Mouse (Mus musculus): Measurements from ENCODE around the gene Adgrf2. TPM values are rescaled to one million over a fixed set of nuclear protein-coding genes. Genes with fewer than 3 reads are reported as not detected.
A peak's percentile ranks its signal among the peaks of the same experiment; 100 is the strongest.

The Adgrf2 gene
- polyA plus RNA-seq, 1 experiment, result 1.4 TPM

GRCm38 (mm10) chr17:42738794-42739193 is 3.2 kb downstream of the Adgrf2 start:
- no peak overlapping the region for H3K4me3 ChIP-seq (ENCODE audit: insufficient read depth, low read length)
- no peaks in the 10 kb centered on the region for H3K4me1 ChIP-seq (ENCODE audit: control insufficient read depth, insufficient read depth, low read length)
- H3K27ac ChIP-seq (ENCODE audit: insufficient read depth, low read length), result no peak overlapping the region
- TF ChIP-seq CTCF (IDR thresholded peaks at IDR 0.05; ENCODE audit: extremely low read depth, insufficient read depth, low read length) (no peak), POLR2A (IDR thresholded peaks at IDR 0.05; ENCODE audit: extremely low read depth, insufficient read depth, low read length) (no peak)

DNA sequence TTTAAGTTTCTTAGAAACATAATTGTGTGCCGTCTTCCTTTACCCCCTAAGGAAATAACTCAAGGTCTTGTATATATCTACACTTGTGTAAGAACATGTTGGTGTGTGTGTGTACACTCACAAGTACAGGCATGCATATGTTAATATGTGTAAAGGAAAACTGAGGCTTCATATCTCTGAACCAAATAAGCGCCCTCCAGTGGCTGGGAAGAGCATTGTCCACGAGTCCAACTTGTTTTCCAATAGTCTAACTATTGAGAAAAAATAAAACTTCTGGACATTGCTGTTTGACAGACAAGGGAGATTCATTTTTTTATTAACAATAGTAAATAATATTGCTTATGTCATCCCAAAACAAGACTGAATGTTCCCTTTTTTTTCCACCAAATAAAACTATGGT is 24.8 kb downstream of the Adgrf2 start:
- no peaks in the 10 kb centered on the region for H3K4me1 ChIP-seq (ENCODE audit: control insufficient read depth, insufficient read depth, low read length)
- TF ChIP-seq CTCF (IDR thresholded peaks at IDR 0.05; ENCODE audit: extremely low read depth, insufficient read depth, low read length) (0 out of 2 replicates have a peak, but pooled peaks have one; percentile 16), POLR2A (IDR thresholded peaks at IDR 0.05; ENCODE audit: extremely low read depth, insufficient read depth, low read length) (no peak)
- no peak overlapping the region for H3K4me3 ChIP-seq (ENCODE audit: insufficient read depth, low read length)
- H3K27ac ChIP-seq (ENCODE audit: insufficient read depth, low read length), result no peak overlapping the region

GRCm38 (mm10) chr17:42714991-42715390 is 27.0 kb downstream of the Adgrf2 start:
- Histone ChIP-seq H3K4me3 (ENCODE audit: insufficient read depth, low read length) (no peak overlapping the region), H3K27ac (ENCODE audit: insufficient read depth, low read length) (no peak overlapping the region), H3K4me1 (ENCODE audit: control insufficient read depth, insufficient read depth, low read length) (no peaks in the 10 kb centered on the region)
- TF ChIP-seq POLR2A (IDR thresholded peaks at IDR 0.05; ENCODE audit: extremely low read depth, insufficient read depth, low read length) (no peak), CTCF (IDR thresholded peaks at IDR 0.05; ENCODE audit: extremely low read depth, insufficient read depth, low read length) (no peak)

DNA sequence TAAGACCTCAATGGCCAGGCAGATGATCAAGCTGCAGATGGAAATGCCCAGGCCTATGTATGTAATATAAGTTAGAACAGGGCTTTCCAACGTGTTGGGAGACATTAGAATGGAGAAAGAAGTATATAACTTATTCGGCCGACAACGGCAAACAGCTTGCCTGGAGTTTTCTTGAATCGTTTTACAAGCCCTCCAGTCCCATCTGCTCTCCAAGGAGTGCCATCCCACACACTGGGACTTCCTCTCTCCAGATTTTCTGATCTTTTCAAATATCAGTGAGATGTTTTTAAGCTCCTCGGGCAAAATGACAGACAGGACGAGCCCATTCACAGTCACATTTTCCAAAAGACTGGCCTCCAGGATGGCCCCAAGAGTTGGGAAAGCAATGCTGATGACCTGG is 31.3 kb downstream of the Adgrf2 start:
- Histone ChIP-seq H3K4me3 (ENCODE audit: insufficient read depth, low read length) (no peak overlapping the region), H3K4me1 (ENCODE audit: control insufficient read depth, insufficient read depth, low read length) (no peaks in the 10 kb centered on the region), H3K27ac (ENCODE audit: insufficient read depth, low read length) (no peak overlapping the region)
- TF ChIP-seq CTCF (IDR thresholded peaks at IDR 0.05; ENCODE audit: extremely low read depth, insufficient read depth, low read length) (no peak), POLR2A (IDR thresholded peaks at IDR 0.05; ENCODE audit: extremely low read depth, insufficient read depth, low read length) (no peak)

DNA sequence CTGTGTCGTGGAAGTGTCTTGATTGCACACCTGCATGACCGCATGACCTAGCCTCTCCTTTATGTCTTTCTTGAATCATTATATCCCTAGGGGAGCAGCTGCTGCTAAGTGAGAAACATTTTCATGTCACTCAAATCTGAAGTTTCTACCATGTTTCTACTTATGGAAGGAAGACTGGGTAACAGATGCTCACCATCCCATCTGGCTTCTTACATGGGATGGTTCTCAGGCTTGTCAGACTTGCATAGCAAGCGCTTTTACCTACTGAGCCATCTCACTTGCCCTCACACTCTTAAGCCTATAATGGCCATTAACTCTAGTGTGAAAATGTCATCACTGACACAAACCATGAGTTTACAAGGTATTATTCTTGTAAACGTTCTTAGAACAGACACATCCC is 36.4 kb downstream of the Adgrf2 start:
- no peak overlapping the region for H3K4me3 ChIP-seq (ENCODE audit: insufficient read depth, low read length)
- no peaks in the 10 kb centered on the region for H3K4me1 ChIP-seq (ENCODE audit: control insufficient read depth, insufficient read depth, low read length)
- no peak for TF ChIP-seq CTCF (IDR thresholded peaks at IDR 0.05; ENCODE audit: extremely low read depth, insufficient read depth, low read length)
- no peak for TF ChIP-seq POLR2A (IDR thresholded peaks at IDR 0.05; ENCODE audit: extremely low read depth, insufficient read depth, low read length)
- no peak overlapping the region for H3K27ac ChIP-seq (ENCODE audit: insufficient read depth, low read length)

DNA sequence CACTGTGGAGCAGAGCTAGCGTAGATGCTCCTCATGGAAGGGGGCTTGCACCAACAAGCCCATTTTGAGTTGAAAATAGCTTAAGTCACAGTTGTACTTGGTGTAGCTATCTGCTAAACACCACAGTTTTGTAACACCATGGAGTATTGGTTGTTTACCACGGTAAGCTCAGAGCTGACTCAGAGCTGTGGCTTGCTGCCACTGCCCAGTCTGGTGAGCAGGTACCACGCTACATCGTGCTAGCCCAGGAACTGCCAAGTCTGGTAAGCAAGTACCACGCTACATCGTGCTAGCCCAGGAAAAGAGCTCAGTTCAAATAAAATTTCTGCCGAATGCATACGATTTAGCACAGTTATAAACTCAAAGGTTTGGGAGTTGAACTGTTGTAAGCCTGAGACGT is 39.8 kb downstream of the Adgrf2 start:
- Histone ChIP-seq H3K4me3 (ENCODE audit: insufficient read depth, low read length) (no peak overlapping the region), H3K4me1 (ENCODE audit: control insufficient read depth, insufficient read depth, low read length) (no peaks in the 10 kb centered on the region), H3K27ac (ENCODE audit: insufficient read depth, low read length) (no peak overlapping the region)
- TF ChIP-seq POLR2A (IDR thresholded peaks at IDR 0.05; ENCODE audit: extremely low read depth, insufficient read depth, low read length) (no peak), CTCF (IDR thresholded peaks at IDR 0.05; ENCODE audit: extremely low read depth, insufficient read depth, low read length) (no peak)

DNA sequence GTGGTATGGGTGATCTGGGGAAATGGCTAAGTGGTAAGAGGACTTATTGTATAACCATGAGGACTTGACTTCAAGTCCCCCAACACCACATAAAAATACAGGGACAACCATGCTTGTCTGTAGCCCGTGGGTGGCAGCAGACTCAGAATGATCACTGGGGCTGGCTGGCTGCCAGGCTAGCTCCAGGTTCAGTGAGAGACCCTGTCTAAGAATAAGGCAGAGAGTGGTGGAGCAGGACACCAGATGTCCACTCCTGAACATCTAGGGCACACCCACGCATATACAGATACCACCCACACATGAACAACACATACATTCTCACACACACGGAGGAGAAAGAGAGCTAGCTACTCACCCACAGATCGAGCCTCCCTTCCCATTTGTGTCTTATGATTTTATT is 47.2 kb downstream of the Adgrf2 start:
- no peak overlapping the region for H3K27ac ChIP-seq (ENCODE audit: insufficient read depth, low read length)
- H3K4me1 ChIP-seq (ENCODE audit: control insufficient read depth, insufficient read depth, low read length), result no peaks in the 10 kb centered on the region
- TF ChIP-seq CTCF (IDR thresholded peaks at IDR 0.05; ENCODE audit: extremely low read depth, insufficient read depth, low read length) (no peak), POLR2A (IDR thresholded peaks at IDR 0.05; ENCODE audit: extremely low read depth, insufficient read depth, low read length) (no peak)
- no peak overlapping the region for H3K4me3 ChIP-seq (ENCODE audit: insufficient read depth, low read length)

GRCm38 (mm10) chr17:42692136-42692535 is 49.8 kb downstream of the Adgrf2 start, which contains the start of gene Adgrf4:
TSS of gene Adgrf4 (minus strand) at chr17:42692284.
- TF ChIP-seq POLR2A (IDR thresholded peaks at IDR 0.05; ENCODE audit: extremely low read depth, insufficient read depth, low read length) (no peak), CTCF (IDR thresholded peaks at IDR 0.05; ENCODE audit: extremely low read depth, insufficient read depth, low read length) (no peak)
- Histone ChIP-seq H3K4me3 (ENCODE audit: insufficient read depth, low read length) (no peak within 1 kb of the TSS), H3K4me1 (ENCODE audit: control insufficient read depth, insufficient read depth, low read length) (no peaks in the 10 kb centered on the region), H3K27ac (ENCODE audit: insufficient read depth, low read length) (no peak within 1 kb of the TSS)

DNA sequence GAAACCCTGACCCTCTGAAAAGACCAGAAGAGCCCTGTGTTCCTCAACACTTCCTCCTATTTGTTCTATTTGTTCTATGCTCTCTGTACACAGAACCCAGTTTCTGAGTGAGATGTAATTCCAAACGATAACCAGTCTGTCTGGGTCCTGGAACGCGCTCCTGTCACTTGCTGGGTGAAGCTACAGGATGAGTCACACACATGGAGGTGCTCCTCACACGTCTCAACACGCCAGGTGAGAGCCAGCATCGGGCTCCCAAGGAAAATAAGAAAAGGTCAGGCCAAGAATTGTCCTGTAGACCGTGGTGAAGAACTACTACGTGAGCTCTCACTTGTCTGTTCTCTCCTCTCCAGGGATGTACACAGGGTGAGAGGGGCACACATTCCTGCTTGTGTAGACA is 51.4 kb downstream of the Adgrf2 start:
- no peak overlapping the region for H3K27ac ChIP-seq (ENCODE audit: insufficient read depth, low read length)
- no peak overlapping the region for H3K4me3 ChIP-seq (ENCODE audit: insufficient read depth, low read length)
- no peaks in the 10 kb centered on the region for H3K4me1 ChIP-seq (ENCODE audit: control insufficient read depth, insufficient read depth, low read length)
- TF ChIP-seq POLR2A (IDR thresholded peaks at IDR 0.05; ENCODE audit: extremely low read depth, insufficient read depth, low read length), result no peak
- no peak for TF ChIP-seq CTCF (IDR thresholded peaks at IDR 0.05; ENCODE audit: extremely low read depth, insufficient read depth, low read length)

Other genes with a start within 250 kb of the Adgrf2 start
- 0.08 and 0.13 TPM in 2 replicates for gene Opn5, start 130.8 kb downstream of the Adgrf2 start, polyA plus RNA-seq (2012; rRNA removed)
- gene Adgrf4, start 49.9 kb downstream of the Adgrf2 start, polyA plus RNA-seq (2012; rRNA removed), result 3.6 and 4.4 TPM in 2 replicates
- gene Cd2ap, start 134.5 kb upstream of the Adgrf2 start, polyA plus RNA-seq (2012; rRNA removed), result 19.9 and 20.9 TPM in 2 replicates

All from cortical plate, adult 2 months (tissue).